Mouse (Mus musculus) forebrain, postnatal 0 days (tissue): Measurements from ENCODE around the gene Nbea. TPM values are rescaled to one million over a fixed set of nuclear protein-coding genes. Genes with fewer than 3 reads are reported as not detected.
"Not testable (repeated sequence)": the region's sequence is repeated elsewhere in the genome, so short reads cannot be mapped to it uniquely, and the experiment has no call there.

Experiments
- ATAC-seq: fragments of 200-750 bp; cut with Nextera tagmentation; 2 replicates; pipeline ENCODE4 v1.8.0; 2017; ENCODE audit warnings: mild to moderate bottlenecking, moderate library complexity
- DNase-seq: peaks from one replicate; pipeline ENCODE4 v3.0.0-alpha.2; 2015
- H3K27ac ChIP-seq: fragments of 300-500 bp; sonication (generic); 2 replicates; pipeline ENCODE4 v1.5.1; 2014; ENCODE audit warnings: low read depth, mild to moderate bottlenecking, antibody characterized with exemption, low read length, moderate library complexity, mixed read lengths
- H3K27me3 ChIP-seq: fragments of 300-500 bp; sonication (generic); 2 replicates; pipeline ENCODE4 v1.6.1; 2014; ENCODE audit warnings: mild to moderate bottlenecking, low read length, mixed read lengths; ENCODE audit not compliant: insufficient read depth
- H3K36me3 ChIP-seq: fragments of 300-500 bp; sonication (generic); 2 replicates; pipeline ENCODE4 v1.6.1; 2014; ENCODE audit warnings: mild to moderate bottlenecking, moderate library complexity; ENCODE audit not compliant: insufficient read depth
- H3K4me1 ChIP-seq: fragments of 300-500 bp; sonication (generic); 2 replicates; pipeline ENCODE4 v1.6.1; 2014; ENCODE audit warnings: antibody characterized with exemption; ENCODE audit not compliant: insufficient read depth
- H3K4me2 ChIP-seq: fragments of 300-500 bp; sonication (generic); 2 replicates; pipeline ENCODE4 v1.6.1; 2014; ENCODE audit warnings: low read depth, mild to moderate bottlenecking, moderate library complexity
- H3K4me3 ChIP-seq: fragments of 300-500 bp; sonication (generic); 2 replicates; pipeline ENCODE4 v1.5.1; 2014; ENCODE audit warnings: low read depth, low read length, mixed read lengths
- H3K9ac ChIP-seq: fragments of 300-500 bp; sonication (generic); 2 replicates; pipeline ENCODE4 v1.6.1; 2014; ENCODE audit warnings: mild to moderate bottlenecking
- H3K9me3 ChIP-seq: fragments of 300-500 bp; sonication (generic); 2 replicates; pipeline ENCODE4 v1.6.1; 2016; ENCODE audit warnings: low read length
- CTCF ChIP-seq: sonication (generic); IDR thresholded peaks from 2 replicates; pipeline ENCODE4 v1.5.1; 2016; ENCODE audit warnings: antibody characterized with exemption, control low read depth, low read depth
- WGBS: fragments of 180-500 bp; shearing (Covaris S2); extraction: QIAGEN DNeasy Blood & Tissue Kit; methylation state at CpG from one replicate; pipeline ENCODE4 v1.1.7; 2014; 5-methylcytosine and 5-hydroxymethylcytosine counted together
- polyA plus RNA-seq: library from polyadenylated mRNA; unstranded; fragments of >200 nt; fragmentation: Nextera tagmentation; extraction: Ambion mirVana; gene quantifications from 2 replicates; pipeline ENCODE4 v1.2.1, GENCODE M21; 2015
- total RNA-seq: library from RNA; depleted of rRNA; stranded (reverse); fragments of >200 nt; gene quantifications from 2 replicates; pipeline ENCODE4 v1.2.3, GENCODE M21; 2014

Gene Nbea
- total and polyA plus RNA-seq, 2 experiments from 2014 or later: 42.3 to 198 TPM

DNA sequence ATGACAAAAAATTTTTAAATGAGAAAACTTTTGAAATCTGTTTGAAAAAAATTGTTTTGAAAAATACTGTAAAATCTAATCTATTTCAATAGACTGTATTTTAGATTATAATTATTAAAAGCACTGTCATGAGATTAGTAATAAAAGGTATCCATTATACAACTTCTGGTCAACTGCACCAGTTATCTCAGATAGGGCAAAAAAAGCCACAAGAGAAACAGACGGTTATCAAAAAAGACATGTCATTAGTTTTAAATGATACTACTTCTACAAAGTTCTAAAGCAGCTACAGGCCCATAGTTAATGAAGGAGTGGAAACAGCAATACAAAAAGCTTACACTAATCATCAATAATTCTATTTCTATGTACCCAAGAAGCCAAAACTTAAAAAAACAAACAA is 144.0 kb downstream of the Nbea start:
- H3K4me3 ChIP-seq: no peak overlapping the region
- ATAC-seq: no peak
- H3K9me3 ChIP-seq: no peaks in the 10 kb centered on the region
- no peak for TF ChIP-seq CTCF
- no peak for DNase-seq
- no peak overlapping the region for H3K4me2 ChIP-seq
- H3K27me3 ChIP-seq: no peaks in the 10 kb centered on the region
- no peak overlapping the region for H3K27ac ChIP-seq
- 84% methylated on average over 1 of the region's 1 CpGs for WGBS
- H3K4me1 ChIP-seq: no peaks in the 10 kb centered on the region
- H3K36me3 ChIP-seq: no peaks in the 10 kb centered on the region
- no peak overlapping the region for H3K9ac ChIP-seq

- Histone ChIP-seq H3K9ac (no peak overlapping the region), H3K4me1 (no peaks in the 10 kb centered on the region), H3K4me3 (no peak overlapping the region), H3K4me2 (no peak overlapping the region), H3K27ac (no peak overlapping the region), H3K27me3 (no peaks in the 10 kb centered on the region), H3K36me3 (0 out of 2 replicates have a peak, but pooled peaks cover 5% of the 10 kb centered on the region), H3K9me3 (no peaks in the 10 kb centered on the region)
- WGBS: 79% methylated on average over 3 of the region's 3 CpGs
- DNase-seq: no peak
- ATAC-seq: no peak
- TF ChIP-seq CTCF: no peak
These were observed 148.9 kb downstream of the Nbea start for GRCm38 (mm10) chr3:56034596-56034995.

DNA sequence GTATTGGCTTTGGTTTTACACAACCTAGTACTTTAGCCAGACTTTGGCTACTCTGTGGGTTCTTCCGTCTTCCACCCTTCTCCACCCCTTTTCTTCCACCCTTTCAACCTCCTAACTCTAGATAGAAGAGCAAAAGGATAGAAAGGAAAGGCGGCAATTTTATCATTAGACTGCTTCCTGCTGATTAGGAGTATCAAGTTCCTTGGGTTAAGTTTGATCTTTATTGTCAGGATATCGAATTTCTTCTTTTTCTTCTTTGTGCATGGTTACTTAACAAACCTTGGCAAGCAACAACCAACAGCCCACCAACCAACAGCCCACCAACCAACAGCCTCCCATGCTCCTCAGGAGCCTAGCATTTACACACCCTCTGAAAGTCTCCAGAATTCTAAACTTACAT is 165.0 kb downstream of the Nbea start:
- H3K9ac ChIP-seq: no peak overlapping the region
- H3K27me3 ChIP-seq: no peaks in the 10 kb centered on the region
- WGBS: 90% methylated on average over 3 of the region's 3 CpGs
- no peaks in the 10 kb centered on the region for H3K9me3 ChIP-seq
- H3K27ac ChIP-seq: no peak overlapping the region
- H3K4me3 ChIP-seq: no peak overlapping the region
- H3K36me3 ChIP-seq: peaks cover 15% of the 10 kb centered on the region
- ATAC-seq: no peak
- no peak for TF ChIP-seq CTCF
- no peak for DNase-seq
- no peak overlapping the region for H3K4me2 ChIP-seq
- no peaks in the 10 kb centered on the region for H3K4me1 ChIP-seq

GRCm38 (mm10) chr3:56011132-56011531 is 172.4 kb downstream of the Nbea start:
- TF ChIP-seq CTCF: no peak
- peak; percentile 14; the same call in 1 of the 2 replicates for ATAC-seq
- Histone ChIP-seq H3K4me3 (no peak overlapping the region), H3K9ac (no peak overlapping the region), H3K9me3 (no peaks in the 10 kb centered on the region), H3K4me2 (no peak overlapping the region), H3K27me3 (no peaks in the 10 kb centered on the region), H3K27ac (no peak overlapping the region), H3K36me3 (peaks cover 12% of the 10 kb centered on the region), H3K4me1 (no peaks in the 10 kb centered on the region)
- DNase-seq: no peak
- WGBS: 62% methylated on average over 3 of the region's 3 CpGs

DNA sequence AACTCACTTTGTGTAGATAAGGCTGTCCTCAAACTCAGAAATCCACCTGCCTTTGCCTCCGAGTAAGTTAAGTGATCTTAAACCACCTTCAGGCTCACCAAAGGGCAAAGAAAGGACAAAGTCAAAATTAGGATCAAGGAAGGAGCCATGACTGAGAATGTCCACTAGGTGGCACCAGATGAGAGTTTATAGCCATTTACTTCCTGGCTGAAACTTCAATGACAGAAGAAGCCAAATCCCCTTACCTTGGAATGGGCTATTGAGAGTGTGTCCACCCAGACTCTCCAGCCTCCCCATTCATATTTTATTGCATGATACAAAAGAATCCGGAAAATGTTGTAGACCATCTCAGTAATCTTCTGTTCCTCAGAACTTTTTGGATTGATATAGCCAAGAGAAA is 175.5 kb downstream of the Nbea start:
- peak; percentile 78 for DNase-seq
- no peaks in the 10 kb centered on the region for H3K27me3 ChIP-seq
- H3K27ac ChIP-seq: no peak overlapping the region
- H3K4me1 ChIP-seq: no peaks in the 10 kb centered on the region
- TF ChIP-seq CTCF: peak; percentile 91
- H3K9me3 ChIP-seq: no peaks in the 10 kb centered on the region
- no peak overlapping the region for H3K4me2 ChIP-seq
- no peak overlapping the region for H3K4me3 ChIP-seq
- H3K36me3 ChIP-seq: peaks cover 24% of the 10 kb centered on the region
- H3K9ac ChIP-seq: no peak overlapping the region
- WGBS: 19% methylated on average over 2 of the region's 2 CpGs
- peak; percentile 55 for ATAC-seq

GRCm38 (mm10) chr3:56000259-56000658 is 183.2 kb downstream of the Nbea start:
- peak; percentile 85 for TF ChIP-seq CTCF
- Histone ChIP-seq H3K27me3 (no peaks in the 10 kb centered on the region), H3K27ac (no peak overlapping the region), H3K9me3 (no peaks in the 10 kb centered on the region), H3K9ac (no peak overlapping the region), H3K4me1 (no peaks in the 10 kb centered on the region), H3K36me3 (peaks cover 16% of the 10 kb centered on the region), H3K4me2 (no peak overlapping the region), H3K4me3 (no peak overlapping the region)
- ATAC-seq (peak; percentile 75; the same call in 1 of the 2 replicates), DNase-seq (peak; percentile 77)
- WGBS: 4% methylated on average over 1 of the region's 1 CpGs

- DNase-seq (no peak), ATAC-seq (no peak)
- Histone ChIP-seq H3K9me3 (no peaks in the 10 kb centered on the region), H3K4me1 (no peaks in the 10 kb centered on the region), H3K4me3 (no peak overlapping the region), H3K27ac (no peak overlapping the region), H3K9ac (no peak overlapping the region), H3K4me2 (no peak overlapping the region), H3K36me3 (peaks cover 30% of the 10 kb centered on the region), H3K27me3 (no peaks in the 10 kb centered on the region)
- TF ChIP-seq CTCF: no peak
- 95% methylated on average over 2 of the region's 2 CpGs for WGBS
These were observed 205.1 kb downstream of the Nbea start for GRCm38 (mm10) chr3:55978361-55978760.

DNA sequence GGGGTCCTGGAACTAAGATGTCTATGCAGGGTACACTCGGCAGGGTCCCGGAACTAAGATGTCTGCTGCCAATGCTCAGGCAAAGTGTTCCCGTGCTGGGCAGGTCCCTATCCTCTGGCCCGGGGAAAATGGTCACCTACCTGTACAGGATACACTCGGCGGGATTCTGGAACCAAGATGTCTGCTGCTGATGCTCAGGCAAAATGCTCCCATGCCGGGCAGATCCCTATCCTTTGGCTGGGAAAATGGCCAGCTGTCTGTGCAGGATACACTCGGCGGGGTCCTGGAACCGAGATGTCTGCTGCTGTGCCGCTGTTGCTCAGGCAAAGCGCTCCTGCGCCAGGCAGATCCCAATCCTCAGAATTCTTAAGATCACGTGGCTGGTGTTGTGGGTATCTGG is 206.5 kb downstream of the Nbea start:
- H3K9ac ChIP-seq, DNase-seq, H3K27me3 ChIP-seq, H3K4me1 ChIP-seq, H3K27ac ChIP-seq, H3K4me3 ChIP-seq, H3K4me2 ChIP-seq, H3K9me3 ChIP-seq, ATAC-seq: not testable (repeated sequence)
- peaks cover 20% of the 10 kb centered on the region for H3K36me3 ChIP-seq
- WGBS: 98% methylated on average over 14 of the region's 14 CpGs
